ENCODE assay signal across 7 mouse cellular contexts in genomic region chr15:7132741-7133140, GRCm38 (mm10). TPM values are rescaled to one million over a fixed set of nuclear protein-coding genes. Genes with fewer than 3 reads are reported as not detected.
DNase-seq lines count a peak whose midpoint lies in the region; ATAC-seq and TF ChIP-seq lines count a peak whose summit lies in the region.

No protein-coding gene starts in this region.

- H3K4me1 ChIP-seq in intestine, postnatal 0 days (replicated peaks; ENCODE audit: control insufficient read depth, insufficient read depth, low read length): peaks cover 3% of the 10 kb centered on the region; the same call in 1 of the 2 replicates
- H3K4me1 ChIP-seq in intestine, embryonic 16.5 days (ENCODE audit: control insufficient read depth, insufficient read depth, low read length): peaks cover 8% of the 10 kb centered on the region
- H3K4me1 ChIP-seq in ES-Bruce4 (ENCODE audit: control insufficient read depth, insufficient read depth, low read length): peaks cover 4% of the 10 kb centered on the region
- H3K4me1 ChIP-seq in bone marrow, adult 2 months (ENCODE audit: control insufficient read depth, insufficient read depth, low read length): no peaks in the 10 kb centered on the region
- peaks cover 37% of the 10 kb centered on the region for H3K4me1 ChIP-seq in neural tube, embryonic 15.5 days

- DNase-seq in frontal cortex, postnatal 36 days (ENCODE audit: low spot score in 2 of 2): no peak

- TF ChIP-seq CTCF in intestine, postnatal 0 days (IDR thresholded peaks at IDR 0.05; ENCODE audit: low read depth): peak; percentile 58
- TF ChIP-seq CTCF in ES-Bruce4 (IDR thresholded peaks at IDR 0.05; ENCODE audit: low read depth, low read length): peak; percentile 58
- TF ChIP-seq CTCF in bone marrow, adult 2 months (IDR thresholded peaks at IDR 0.05; ENCODE audit: control insufficient read depth, insufficient read depth, low read length): peak; percentile 58

- no peak overlapping the region for H3K4me2 ChIP-seq in intestine, postnatal 0 days (replicated peaks; ENCODE audit: low read depth)
- no peak overlapping the region for H3K4me2 ChIP-seq in intestine, embryonic 16.5 days (ENCODE audit: low read depth, low read length)
- no peak overlapping the region for H3K4me2 ChIP-seq in neural tube, embryonic 15.5 days

- ATAC-seq in intestine, postnatal 0 days: no peak
- ATAC-seq in intestine, embryonic 16.5 days: no peak
- ATAC-seq in monocyte, adult 5-6 weeks (replicated peaks; ENCODE audit: insufficient number of reproducible peaks, low FRiP score, low TSS enrichment, poor library complexity, severe bottlenecking): peak; percentile 62; the same call in 1 of the 2 replicates
- no peak for ATAC-seq in neural tube, embryonic 15.5 days (ENCODE audit: low FRiP score)

- peaks cover 28% of the 10 kb centered on the region for H3K27me3 ChIP-seq in intestine, postnatal 0 days (replicated peaks; ENCODE audit: control insufficient read depth, insufficient read depth, low read length)
- H3K27me3 ChIP-seq in intestine, embryonic 16.5 days (replicated peaks; ENCODE audit: control insufficient read depth, insufficient read depth, low read length): 0 out of 2 replicates have a peak, but pooled peaks cover 2% of the 10 kb centered on the region
- H3K27me3 ChIP-seq in ES-Bruce4 (ENCODE audit: control insufficient read depth, insufficient read depth, low read length, poor library complexity, severe bottlenecking): no peaks in the 10 kb centered on the region
- no peaks in the 10 kb centered on the region for H3K27me3 ChIP-seq in neural tube, embryonic 15.5 days (replicated peaks)

- 0 out of 2 replicates have a peak, but pooled peaks have one; percentile 29 for TF ChIP-seq EP300 in ES-Bruce4 (IDR thresholded peaks at IDR 0.05; ENCODE audit: insufficient read depth, low read depth, low read length)

- H3K4me3 ChIP-seq in intestine, postnatal 0 days (ENCODE audit: low read depth, low read length): no peak overlapping the region
- H3K4me3 ChIP-seq in intestine, embryonic 16.5 days (ENCODE audit: low read length): no peak overlapping the region
- H3K4me3 ChIP-seq in ES-Bruce4 (ENCODE audit: low read depth, low read length): peak overlapping the region; percentile 23; the same call in 1 of the 2 replicates
- no peak overlapping the region for H3K4me3 ChIP-seq in bone marrow, adult 2 months (replicated peaks; ENCODE audit: control insufficient read depth, low read depth, low read length)
- H3K4me3 ChIP-seq in neural tube, embryonic 15.5 days (replicated peaks): no peak overlapping the region

- no peak for TF ChIP-seq POLR2A in ES-Bruce4 (IDR thresholded peaks at IDR 0.05; ENCODE audit: insufficient read depth, low read length)
- no peak for TF ChIP-seq POLR2A in bone marrow, adult 2 months (IDR thresholded peaks at IDR 0.05; ENCODE audit: borderline replicate concordance, control insufficient read depth, low read depth, low read length)

- no peaks in the 10 kb centered on the region for H3K36me3 ChIP-seq in intestine, postnatal 0 days (ENCODE audit: control insufficient read depth, insufficient read depth)
- H3K36me3 ChIP-seq in intestine, embryonic 16.5 days (ENCODE audit: control insufficient read depth, insufficient read depth, low read length): no peaks in the 10 kb centered on the region
- no peaks in the 10 kb centered on the region for H3K36me3 ChIP-seq in ES-Bruce4 (ENCODE audit: control insufficient read depth, insufficient read depth, low read length, poor library complexity, severe bottlenecking)
- no peaks in the 10 kb centered on the region for H3K36me3 ChIP-seq in neural tube, embryonic 15.5 days

- 64% methylated on average over 13 of the region's 13 CpGs for WGBS in intestine, postnatal 0 days
- 55% methylated on average over 13 of the region's 13 CpGs for WGBS in intestine, embryonic 16.5 days
- WGBS in bone marrow, adult 2 months: 30% methylated on average over 13 of the region's 13 CpGs
- 50% methylated on average over 13 of the region's 13 CpGs for WGBS in neural tube, embryonic 15.5 days

- no peak overlapping the region for H3K27ac ChIP-seq in intestine, postnatal 0 days (ENCODE audit: low read depth, low read length)
- no peak overlapping the region for H3K27ac ChIP-seq in intestine, embryonic 16.5 days (ENCODE audit: low read length)
- peak overlapping the region; percentile 75 for H3K27ac ChIP-seq in ES-Bruce4 (ENCODE audit: insufficient read depth, low read length)
- no peak overlapping the region for H3K27ac ChIP-seq in bone marrow, adult 2 months (ENCODE audit: control insufficient read depth, insufficient read depth, low read depth, low read length, poor library complexity)
- no peak overlapping the region for H3K27ac ChIP-seq in neural tube, embryonic 15.5 days (replicated peaks)

- H3K9ac ChIP-seq in intestine, postnatal 0 days (ENCODE audit: low read depth, low read length): no peak overlapping the region
- H3K9ac ChIP-seq in intestine, embryonic 16.5 days (ENCODE audit: low read depth, low read length): no peak overlapping the region
- H3K9ac ChIP-seq in ES-Bruce4 (ENCODE audit: low read depth, poor library complexity, severe bottlenecking): peak overlapping the region; percentile 55; the same call in 1 of the 2 replicates
- H3K9ac ChIP-seq in neural tube, embryonic 15.5 days (replicated peaks): no peak overlapping the region

- H3K9me3 ChIP-seq in intestine, postnatal 0 days (ENCODE audit: control insufficient read depth): no peaks in the 10 kb centered on the region
- no peaks in the 10 kb centered on the region for H3K9me3 ChIP-seq in intestine, embryonic 16.5 days (ENCODE audit: control insufficient read depth, low read length)
- H3K9me3 ChIP-seq in ES-Bruce4 (replicated peaks; ENCODE audit: control insufficient read depth, insufficient read depth, low read length, poor library complexity, severe bottlenecking): no peaks in the 10 kb centered on the region
- H3K9me3 ChIP-seq in neural tube, embryonic 15.5 days (replicated peaks): no peaks in the 10 kb centered on the region

RNA-seq across cellular contexts. Expression of gene Lifr, which starts 42.3 kb away (rescaled TPM):
- polyA plus RNA-seq in intestine, postnatal 0 days (2015; fragmentation: Nextera tagmentation; extraction: Ambion mirVana): 6.2 and 6.3 TPM in 2 replicates
- 11.6 and 12.9 TPM in 2 replicates for polyA plus RNA-seq in intestine, embryonic 16.5 days (2015; fragmentation: Nextera tagmentation; extraction: Ambion mirVana)
- 32.0 and 33.8 TPM in 2 replicates for polyA plus RNA-seq in ES-Bruce4 (2011; ENCODE audit: insufficient read depth, insufficient read length, low read depth, missing spikeins)
- polyA plus RNA-seq in bone marrow, adult 2 months (2011; ENCODE audit: insufficient read depth, insufficient read length, low replicate concordance, missing spikeins): 4.9 and 5.5 TPM in 2 replicates
- 4.9 to 11.3 TPM (median 10.7 TPM) in 3 replicates for total RNA-seq in monocyte, adult 5-6 weeks (2017)
- polyA plus RNA-seq in neural tube, embryonic 15.5 days (2015; fragmentation: Nextera tagmentation; extraction: Ambion mirVana): 18.8 and 22.1 TPM in 2 replicates
